Mouse (Mus musculus) midbrain, postnatal 0 days (tissue): ENCODE results near the gene Ccdc151. TPM values are rescaled to one million over a fixed set of nuclear protein-coding genes. Genes with fewer than 3 reads are reported as not detected.

Source experiments
- ATAC-seq: fragments of 200-750 bp; cut with Nextera tagmentation; 2 replicates; pipeline ENCODE4 v1.8.0; 2017; ENCODE audit warnings: moderate number of reproducible peaks, mild to moderate bottlenecking, moderate TSS enrichment, moderate library complexity; ENCODE audit not compliant: low FRiP score
- DNase-seq: peaks from one replicate; pipeline ENCODE4 v3.0.0-alpha.2; 2015; ENCODE audit warnings: low spot score
- H3K27ac ChIP-seq: fragments of 300-500 bp; sonication (generic); 2 replicates; pipeline ENCODE4 v1.5.1; 2014; ENCODE audit warnings: low read depth, mild to moderate bottlenecking, low read length, mixed read lengths
- H3K27me3 ChIP-seq: fragments of 300-500 bp; sonication (generic); 2 replicates; pipeline ENCODE4 v1.6.1; 2014; ENCODE audit warnings: low read length, control low read depth, mixed read lengths; ENCODE audit not compliant: insufficient read depth
- H3K36me3 ChIP-seq: fragments of 300-500 bp; sonication (generic); 2 replicates; pipeline ENCODE4 v1.6.1; 2014; ENCODE audit warnings: low read length, control low read depth, mixed read lengths; ENCODE audit not compliant: insufficient read depth
- H3K4me1 ChIP-seq: fragments of 300-500 bp; sonication (generic); 2 replicates; pipeline ENCODE4 v1.6.1; 2014; ENCODE audit warnings: mild to moderate bottlenecking, control low read depth, antibody characterized with exemption, low read length, mixed read lengths; ENCODE audit not compliant: insufficient read depth
- H3K4me2 ChIP-seq: fragments of 300-500 bp; sonication (generic); 2 replicates; pipeline ENCODE4 v1.6.1; 2014; ENCODE audit warnings: low read depth, mild to moderate bottlenecking, low read length, mixed read lengths; ENCODE audit not compliant: poor library complexity, severe bottlenecking
- H3K4me3 ChIP-seq: fragments of 300-500 bp; sonication (generic); 2 replicates; pipeline ENCODE4 v1.5.1; 2014; ENCODE audit warnings: low read depth, mild to moderate bottlenecking, low read length, moderate library complexity
- H3K9ac ChIP-seq: fragments of 300-500 bp; sonication (generic); replicated peaks from 2 replicates; pipeline ENCODE4 v1.6.1; 2014; ENCODE audit warnings: mild to moderate bottlenecking, low read length, moderate library complexity, mixed read lengths; ENCODE audit not compliant: poor library complexity, severe bottlenecking
- H3K9me3 ChIP-seq: fragments of 300-500 bp; sonication (generic); 2 replicates; pipeline ENCODE4 v1.6.1; 2016; ENCODE audit warnings: low read length, control low read depth
- CTCF ChIP-seq: IDR thresholded peaks from 2 replicates; pipeline ENCODE4 v1.5.1; 2016; ENCODE audit warnings: antibody characterized with exemption, mild to moderate bottlenecking
- WGBS: fragments of 180-500 bp; shearing (Covaris S2); extraction: QIAGEN DNeasy Blood & Tissue Kit; methylation state at CpG from one replicate; pipeline ENCODE4 v1.1.7; 2014; 5-methylcytosine and 5-hydroxymethylcytosine counted together
- polyA plus RNA-seq: library from polyadenylated mRNA; unstranded; fragments of >200 nt; fragmentation: Nextera tagmentation; extraction: Ambion mirVana; gene quantifications from 2 replicates; pipeline ENCODE4 v1.2.1, GENCODE M21; 2015
- total RNA-seq: library from RNA; depleted of rRNA; stranded (reverse); fragments of >200 nt; gene quantifications from 2 replicates; pipeline ENCODE4 v1.2.3, GENCODE M21; 2014

Ccdc151 gene
- total and polyA plus RNA-seq, 2 experiments from 2014 or later: 5.1 to 5.8 TPM

DNA sequence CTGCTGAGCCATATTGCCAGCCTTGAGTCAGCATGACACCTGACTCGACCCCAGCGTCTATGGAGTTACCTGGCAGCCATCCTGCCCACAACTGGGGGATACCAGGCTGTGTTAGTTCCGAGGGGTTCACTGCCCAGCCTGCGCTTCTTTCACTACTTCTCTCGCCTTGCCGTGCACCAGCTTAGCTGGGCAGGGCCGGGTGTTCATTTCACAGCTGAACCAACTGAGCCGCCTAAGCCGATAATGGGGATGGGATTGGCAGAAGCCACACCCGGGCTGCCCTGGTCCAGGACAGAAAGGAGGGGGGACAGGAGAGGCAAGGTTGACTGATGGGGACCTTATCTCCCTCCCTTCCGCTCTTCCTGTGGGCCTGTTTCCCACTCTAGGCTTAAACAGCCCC, 46.9 kb upstream of the Ccdc151 start:
- no peak overlapping the region for H3K27ac ChIP-seq
- H3K9ac ChIP-seq: peak overlapping the region; percentile 97
- H3K36me3 ChIP-seq: no peaks in the 10 kb centered on the region
- TF ChIP-seq CTCF: no peak
- H3K4me3 ChIP-seq: peak overlapping the region; percentile 91
- WGBS: 40% methylated on average over 11 of the region's 11 CpGs
- no peaks in the 10 kb centered on the region for H3K9me3 ChIP-seq
- no peaks in the 10 kb centered on the region for H3K27me3 ChIP-seq
- H3K4me1 ChIP-seq: peaks cover 10% of the 10 kb centered on the region; the same call in 1 of the 2 replicates
- DNase-seq: peak; percentile 58
- ATAC-seq: no peak
- H3K4me2 ChIP-seq: peak overlapping the region; percentile 71

DNA sequence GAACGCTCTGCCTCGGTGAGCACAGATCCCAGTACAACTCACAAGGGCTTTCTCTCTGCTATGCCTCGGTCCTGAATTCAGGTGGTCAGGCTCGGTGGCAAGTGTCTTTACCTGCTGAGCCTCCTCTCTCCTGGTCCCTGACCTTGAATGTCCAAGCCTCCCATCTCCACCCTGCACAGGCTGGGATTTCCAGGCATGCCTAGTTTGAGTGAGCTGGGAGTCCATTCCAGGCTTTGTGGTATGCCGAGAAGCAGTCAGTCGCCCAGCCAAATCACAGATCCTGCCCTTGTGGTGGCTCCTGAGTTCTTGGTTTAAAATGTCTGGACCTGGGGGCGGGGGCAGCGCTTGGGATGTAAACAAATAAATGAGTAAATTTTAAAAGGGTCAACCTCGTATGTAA, 44.9 kb upstream of the Ccdc151 start:
- 58% methylated on average over 9 of the region's 9 CpGs for whole genome bisulfite sequencing
- no peaks in the 10 kb centered on the region for H3K9me3 ChIP-seq
- TF ChIP-seq CTCF: no peak
- ATAC-seq: no peak
- H3K27ac ChIP-seq: no peak overlapping the region
- no peak for DNase-seq
- no peaks in the 10 kb centered on the region for H3K36me3 ChIP-seq
- no peak overlapping the region for H3K4me3 ChIP-seq
- no peaks in the 10 kb centered on the region for H3K27me3 ChIP-seq
- H3K4me1 ChIP-seq: peaks cover 10% of the 10 kb centered on the region; the same call in 1 of the 2 replicates
- no peak overlapping the region; the same call in 1 of the 2 replicates for H3K9ac ChIP-seq
- peak overlapping the region; percentile 20 for H3K4me2 ChIP-seq

DNA sequence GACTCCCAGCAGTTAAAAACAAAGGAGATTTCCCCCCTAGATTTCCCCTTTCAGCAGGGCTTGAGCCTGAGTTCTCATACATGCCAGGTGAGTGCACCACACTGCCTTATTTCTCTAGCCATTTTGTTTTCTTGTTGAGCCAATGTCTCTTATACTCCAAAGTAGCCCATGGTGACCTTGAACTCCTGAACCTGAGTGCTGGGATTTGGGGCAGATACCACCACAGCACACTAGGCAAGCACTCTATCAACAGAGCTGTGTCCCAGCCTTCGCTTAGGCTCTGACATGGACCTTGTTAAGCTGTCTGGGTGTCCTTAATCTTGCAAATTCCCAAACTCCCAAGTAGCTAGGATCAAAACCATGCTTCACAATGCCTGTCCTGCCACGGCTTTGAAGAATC, 39.4 kb upstream of the Ccdc151 start:
- H3K4me3 ChIP-seq: no peak overlapping the region
- H3K27me3 ChIP-seq: no peaks in the 10 kb centered on the region
- WGBS: 53% methylated on average over 2 of the region's 2 CpGs
- H3K9ac ChIP-seq: no peak overlapping the region
- no peaks in the 10 kb centered on the region for H3K36me3 ChIP-seq
- TF ChIP-seq CTCF: no peak
- no peak overlapping the region for H3K27ac ChIP-seq
- no peaks in the 10 kb centered on the region for H3K4me1 ChIP-seq
- no peak overlapping the region for H3K4me2 ChIP-seq
- H3K9me3 ChIP-seq: no peaks in the 10 kb centered on the region
- no peak for ATAC-seq
- DNase-seq: no peak

DNA sequence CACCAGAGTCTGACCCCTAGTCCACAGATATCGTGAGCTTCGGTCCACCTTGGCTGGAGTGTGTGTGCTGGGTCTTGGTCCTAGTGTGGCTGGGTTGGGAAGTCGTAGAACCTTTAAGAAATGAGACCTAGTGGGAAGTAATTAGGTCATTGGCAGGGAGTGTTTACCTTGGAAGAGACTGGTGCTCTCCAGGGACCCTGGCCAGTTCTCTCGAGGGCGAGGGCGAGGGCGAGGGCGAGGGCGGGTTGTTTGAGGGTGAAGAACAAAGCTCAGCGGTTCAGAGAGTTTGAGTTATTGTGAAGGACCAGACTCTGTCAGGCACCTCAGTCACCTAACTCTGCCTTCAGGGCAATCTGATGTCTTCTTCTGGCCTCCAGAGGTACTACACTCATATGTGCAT, 35.4 kb upstream of the Ccdc151 start:
- Histone ChIP-seq H3K27me3 (no peaks in the 10 kb centered on the region), H3K4me2 (no peak overlapping the region), H3K9me3 (no peaks in the 10 kb centered on the region), H3K4me3 (no peak overlapping the region), H3K4me1 (no peaks in the 10 kb centered on the region), H3K36me3 (peaks cover 19% of the 10 kb centered on the region), H3K9ac (no peak overlapping the region), H3K27ac (no peak overlapping the region)
- DNase-seq (no peak), ATAC-seq (no peak)
- no peak for TF ChIP-seq CTCF
- 83% methylated on average over 10 of the region's 10 CpGs for WGBS

DNA sequence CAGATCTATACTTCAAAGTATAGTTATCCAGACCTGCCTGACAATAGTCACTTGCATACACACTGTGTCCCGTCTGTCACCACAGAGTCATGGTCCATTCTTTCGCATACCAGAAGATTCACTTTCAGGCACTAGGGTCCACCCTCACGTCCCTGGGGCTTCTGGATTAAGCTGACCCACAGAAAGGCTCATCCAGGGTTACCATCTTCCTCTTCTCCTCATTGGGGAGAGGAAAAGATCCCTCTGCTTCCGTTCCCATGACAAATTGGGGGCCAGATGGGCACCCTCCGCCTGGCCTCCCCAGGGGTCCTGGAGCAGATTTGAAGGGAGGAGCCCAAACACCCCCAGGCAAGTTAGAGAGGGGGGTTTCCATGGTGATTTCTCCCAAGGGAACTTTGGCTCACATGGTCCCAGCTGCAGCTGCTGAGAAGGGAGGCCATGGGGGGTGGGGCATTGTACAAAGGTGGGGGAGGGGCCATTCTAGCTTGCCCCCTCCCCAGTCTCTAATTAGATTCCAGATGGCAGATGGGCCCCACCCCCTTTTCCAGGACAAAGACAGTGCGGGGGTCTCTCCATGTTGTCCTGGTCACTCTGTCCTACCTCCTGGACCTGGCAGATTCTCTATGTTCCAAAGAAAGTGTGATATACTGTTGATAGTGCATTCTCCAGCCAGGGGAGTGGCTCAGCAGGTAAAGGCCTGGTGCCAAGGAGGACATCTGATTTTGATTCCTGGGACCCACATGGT, 33.0 kb upstream of the Ccdc151 start:
- DNase-seq (peak; percentile 56), ATAC-seq (no peak)
- no peaks in the 10 kb centered on the region for H3K27me3 ChIP-seq
- no peak overlapping the region for H3K9ac ChIP-seq
- peaks cover 31% of the 10 kb centered on the region for H3K36me3 ChIP-seq
- H3K4me2 ChIP-seq: no peak overlapping the region
- TF ChIP-seq CTCF: no peak
- no peak overlapping the region for H3K4me3 ChIP-seq
- no peak overlapping the region for H3K27ac ChIP-seq
- no peaks in the 10 kb centered on the region for H3K9me3 ChIP-seq
- WGBS: 18% methylated on average over 6 of the region's 6 CpGs
- no peaks in the 10 kb centered on the region for H3K4me1 ChIP-seq

DNA sequence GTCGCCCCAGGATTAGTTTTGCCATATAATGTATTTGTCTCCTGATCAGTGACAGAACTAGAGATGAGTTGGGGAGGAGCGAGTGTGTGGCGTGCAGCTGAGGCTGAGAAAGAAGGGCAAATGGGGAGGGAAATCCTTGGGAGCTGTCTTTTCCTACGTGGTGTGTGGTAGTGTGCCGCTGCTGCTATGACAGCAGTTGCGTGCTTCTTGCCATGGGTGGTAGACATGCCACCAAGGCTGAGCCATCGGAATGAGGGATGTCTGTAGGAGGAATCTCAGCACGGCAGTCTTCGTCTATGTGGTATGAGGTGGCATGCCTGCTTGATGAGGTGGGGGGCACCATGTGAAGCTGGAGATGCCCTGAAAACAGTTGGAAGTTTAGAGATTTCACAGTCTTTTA, 28.0 kb upstream of the Ccdc151 start:
- WGBS: 94% methylated on average over 9 of the region's 9 CpGs
- Histone ChIP-seq H3K4me3 (no peak overlapping the region), H3K36me3 (peaks cover 49% of the 10 kb centered on the region), H3K27ac (no peak overlapping the region), H3K9ac (no peak overlapping the region), H3K4me1 (no peaks in the 10 kb centered on the region), H3K27me3 (no peaks in the 10 kb centered on the region), H3K9me3 (no peaks in the 10 kb centered on the region), H3K4me2 (no peak overlapping the region)
- no peak for DNase-seq
- no peak for TF ChIP-seq CTCF
- ATAC-seq: no peak
